Mouse (Mus musculus) cerebellum, adult 11 months (tissue): Measurements from ENCODE around the gene Dapp1.
A peak's percentile ranks its signal among the peaks of the same experiment; 100 is the strongest.
"Not testable (repeated sequence)": the region's sequence is repeated elsewhere in the genome, so short reads cannot be mapped to it uniquely, and the experiment has no call there.

ENCODE experiments used
- DNase-seq: peaks from one replicate; pipeline ENCODE4 v3.0.0; 2022

The Dapp1 gene

DNA sequence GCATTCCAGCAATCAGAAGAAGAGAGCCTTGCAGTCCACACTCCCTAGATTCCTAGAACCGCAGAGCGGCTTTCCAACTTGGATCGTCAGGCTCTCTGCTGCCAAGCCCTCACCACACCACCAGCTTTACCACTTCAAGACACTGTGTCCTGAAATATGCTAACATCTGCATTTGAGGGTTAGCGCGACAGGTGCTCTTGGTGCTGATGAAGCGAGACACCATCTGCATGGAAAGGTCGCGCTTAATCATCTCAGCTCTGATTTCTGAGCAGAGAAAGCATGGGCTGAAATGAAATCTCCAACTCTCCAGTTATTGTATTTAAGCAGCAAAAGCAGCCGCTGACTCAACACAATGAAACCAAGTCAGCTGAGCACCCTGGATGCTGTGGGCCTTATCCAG is 8.1 kb upstream of the Dapp1 start:
- DNase-seq, result no peak

- DNase-seq, result no peak
These were observed 637 bp downstream of the Dapp1 start for GRCm38 (mm10) chr3:137980435-137981381.

- no peak for DNase-seq
These were observed 3.1 kb downstream of the Dapp1 start for GRCm38 (mm10) chr3:137978233-137978632.

DNA sequence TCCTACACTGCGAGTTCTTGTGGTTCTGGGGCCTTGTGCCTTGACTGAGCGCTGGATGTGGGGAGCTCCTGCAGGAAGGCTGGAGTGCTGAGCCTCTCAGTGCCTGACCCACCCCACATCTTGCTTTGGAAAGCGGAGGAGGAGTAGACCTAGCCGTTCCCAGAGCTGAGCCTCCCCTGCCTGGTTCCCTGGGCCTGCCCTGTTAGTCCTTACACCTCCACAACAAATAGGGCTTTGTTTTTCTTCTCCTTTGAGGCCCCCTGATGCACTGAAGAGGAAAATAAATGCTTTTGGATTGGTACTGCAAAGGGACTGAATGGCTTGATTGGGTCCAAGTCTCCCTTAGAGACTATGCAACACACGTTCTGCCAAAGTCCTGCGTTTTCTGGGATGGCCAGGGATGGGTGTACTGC is 3.7 kb downstream of the Dapp1 start:
- DNase-seq, result no peak

DNA sequence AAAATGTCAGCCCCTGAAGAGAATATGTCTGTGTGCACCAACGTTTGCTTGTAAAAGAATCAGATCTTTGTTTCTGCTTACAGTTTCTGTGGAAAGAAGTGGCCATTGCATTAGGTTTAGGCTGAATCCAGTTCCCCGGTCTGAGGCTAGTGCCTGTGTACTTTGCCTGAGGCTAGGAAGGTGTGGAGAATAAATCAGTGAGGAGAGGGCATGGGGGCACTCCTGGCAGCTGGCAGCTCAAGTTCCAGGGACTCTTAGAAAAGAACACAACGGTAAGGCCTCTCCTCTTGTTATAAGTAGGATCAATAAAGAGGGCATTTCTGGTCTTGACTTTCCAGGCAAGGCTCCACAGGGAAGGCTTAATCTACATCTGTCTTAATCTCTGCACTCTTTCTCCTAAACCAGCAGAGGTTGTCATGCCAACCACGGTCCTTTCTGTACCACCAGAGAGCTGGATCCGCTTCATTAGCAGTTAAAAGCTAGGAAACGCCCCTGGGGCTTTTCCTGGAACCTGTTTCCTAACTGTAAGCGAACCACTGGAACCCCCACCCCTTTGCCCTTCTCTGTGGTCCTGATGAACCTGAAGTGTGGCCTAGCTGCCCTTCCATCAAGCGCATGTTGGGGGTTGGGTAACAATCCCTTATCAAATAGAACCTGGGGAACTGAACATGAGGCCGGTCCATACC is 4.3 kb downstream of the Dapp1 start:
- DNase-seq, result no peak

- DNase-seq, result no peak
These were observed 5.4 kb downstream of the Dapp1 start for GRCm38 (mm10) chr3:137975856-137976423.

DNA sequence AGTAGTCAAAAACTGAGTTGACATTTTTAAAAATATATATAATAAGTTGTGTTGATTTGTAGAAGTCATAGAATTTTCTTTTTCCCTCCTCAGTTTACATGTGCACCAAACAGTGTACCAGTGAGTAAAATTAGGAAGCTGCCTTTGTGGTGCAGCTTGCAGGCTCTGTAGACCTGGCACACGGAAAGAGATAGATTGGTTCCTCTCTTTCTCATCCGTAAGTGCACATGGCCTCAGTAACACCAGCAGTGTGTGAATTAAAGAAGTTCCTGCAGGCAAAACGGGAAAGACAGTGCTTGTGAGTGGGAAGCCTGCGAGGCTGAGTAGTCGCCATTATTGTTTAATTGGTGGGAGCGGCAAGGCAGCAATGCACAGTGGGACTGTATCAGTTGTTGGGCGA is 5.9 kb downstream of the Dapp1 start:
- DNase-seq, result no peak

DNA sequence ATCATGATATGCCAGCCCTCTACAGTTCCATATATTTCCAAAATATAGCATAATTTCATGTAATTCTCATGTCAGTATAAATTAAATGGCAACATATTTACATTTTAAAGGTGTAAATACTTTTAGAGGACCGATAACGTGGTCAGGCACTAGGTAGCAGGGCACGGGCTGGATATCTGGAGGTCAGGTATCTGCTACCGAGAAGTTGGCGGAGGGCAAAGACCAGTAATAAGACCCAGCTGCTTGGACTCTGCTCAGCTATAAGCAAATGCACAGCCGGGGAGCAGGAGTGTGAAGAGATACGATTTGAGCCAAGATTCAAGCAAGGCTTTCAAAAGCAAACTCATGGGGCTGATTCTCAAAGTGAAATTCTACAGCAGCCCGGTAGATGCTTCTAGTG is 7.0 kb downstream of the Dapp1 start:
- no peak for DNase-seq

DNA sequence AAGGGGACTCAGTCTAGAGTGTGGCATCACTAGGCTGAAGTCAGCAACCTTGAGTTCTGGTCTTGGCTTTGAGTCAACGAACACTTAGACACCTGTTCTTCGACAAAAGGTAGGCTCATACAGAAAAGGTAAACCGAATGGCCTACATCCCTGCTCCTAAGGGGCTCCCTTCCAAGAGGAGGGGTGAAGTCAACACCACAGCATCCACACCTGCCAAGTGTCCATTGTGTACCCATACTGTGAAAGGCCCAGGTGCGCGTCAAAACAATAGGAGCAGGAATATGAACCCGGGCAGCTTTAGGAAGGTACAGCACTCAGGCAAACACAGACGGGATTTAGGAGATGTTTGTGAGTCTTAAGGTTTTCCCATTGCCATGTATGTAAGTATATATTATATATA is 8.4 kb downstream of the Dapp1 start:
- DNase-seq, result no peak

DNA sequence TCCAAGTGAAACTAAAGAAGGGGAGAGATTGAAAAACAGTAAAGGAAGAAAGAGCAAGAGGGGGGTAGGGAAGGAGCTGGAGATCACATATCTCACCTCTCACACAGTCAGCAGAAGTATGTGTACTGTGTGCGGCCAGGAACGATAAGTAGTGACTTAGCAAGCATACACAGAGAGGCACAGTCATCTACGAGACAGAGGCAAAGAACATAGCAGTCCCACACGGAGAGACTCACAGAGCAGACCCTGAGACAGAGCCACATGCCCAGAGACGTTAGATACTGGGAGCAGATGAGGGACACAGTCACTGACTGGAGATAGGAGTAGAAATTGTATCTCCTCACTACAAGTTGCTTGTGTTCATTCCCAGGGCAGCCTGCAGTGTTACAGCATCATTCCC is 9.1 kb downstream of the Dapp1 start:
- no peak for DNase-seq

DNA sequence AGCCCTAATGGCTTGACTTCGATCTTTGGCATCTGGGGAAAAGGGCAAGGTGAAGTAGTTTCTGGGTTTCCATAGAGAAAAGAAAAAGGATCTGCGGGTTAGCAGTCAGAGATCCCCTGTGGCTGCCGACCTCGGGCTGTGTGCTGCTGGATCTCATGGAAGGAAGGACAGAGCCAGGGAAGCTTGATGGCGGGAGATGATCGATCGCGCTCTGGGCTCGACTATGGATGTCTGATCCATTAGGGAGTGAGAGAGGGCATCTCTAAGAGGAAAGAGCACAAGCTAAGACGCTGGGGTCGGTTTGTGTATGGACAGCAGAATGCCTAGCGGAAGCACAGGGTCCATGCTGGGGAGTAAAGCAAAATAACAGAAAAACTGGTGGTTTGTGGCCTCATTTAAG is 11.4 kb downstream of the Dapp1 start:
- DNase-seq, result no peak

DNA sequence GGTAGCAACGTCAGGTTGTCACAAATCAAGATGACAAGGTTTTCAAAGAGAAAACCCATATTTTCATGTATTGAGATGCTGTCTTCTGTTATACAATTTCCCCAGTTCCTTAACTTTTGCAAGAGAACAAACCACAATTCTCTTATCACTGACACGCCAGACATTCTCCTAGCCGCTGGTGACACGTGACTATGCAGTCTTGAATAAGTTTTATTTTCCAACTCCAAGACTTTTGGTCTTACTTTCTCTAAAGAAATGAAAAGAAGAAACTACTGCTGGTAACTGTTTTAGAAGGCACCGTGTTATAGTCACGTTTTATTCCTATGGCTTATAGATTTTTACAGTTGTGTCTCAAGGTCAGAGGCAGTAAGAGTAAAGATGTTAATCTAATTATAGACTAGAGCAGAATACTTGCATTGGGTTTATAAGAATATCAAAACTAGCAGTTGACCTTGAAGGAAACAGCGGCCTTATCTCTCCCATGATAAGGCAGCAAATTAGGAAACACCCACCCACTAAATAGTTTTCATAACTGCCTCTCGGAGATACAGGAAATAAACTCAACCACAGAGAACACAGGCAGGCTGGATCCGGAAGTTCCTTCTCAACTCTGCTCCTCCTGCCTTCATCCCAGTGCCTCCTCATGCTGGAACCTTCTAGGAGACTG is 12.4 kb downstream of the Dapp1 start:
- no peak for DNase-seq

- no peak for DNase-seq
These were observed 13.1 kb downstream of the Dapp1 start for GRCm38 (mm10) chr3:137968105-137968819.

GRCm38 (mm10) chr3:137964014-137964413 is 17.3 kb downstream of the Dapp1 start:
- DNase-seq, result not testable (repeated sequence)

DNA sequence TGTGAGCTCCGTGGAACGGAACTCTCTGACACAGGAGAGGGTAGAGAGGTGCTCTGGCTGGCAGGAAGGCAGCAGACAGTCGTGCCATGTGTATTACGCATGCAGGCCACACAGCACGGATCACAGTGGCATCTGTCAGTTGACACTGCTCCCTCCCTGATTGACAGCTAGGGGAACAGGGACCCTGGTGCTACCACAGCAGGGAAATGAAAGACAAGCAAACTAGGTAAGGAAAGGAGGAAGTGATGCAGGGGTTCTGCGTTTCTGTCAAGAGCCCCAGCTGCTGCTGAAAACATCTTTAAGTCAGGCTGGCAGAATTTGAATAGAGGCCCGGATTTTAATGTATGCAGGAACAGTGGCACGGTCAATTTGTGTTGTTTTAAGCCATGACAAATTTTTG is 17.8 kb downstream of the Dapp1 start:
- no peak for DNase-seq

DNA sequence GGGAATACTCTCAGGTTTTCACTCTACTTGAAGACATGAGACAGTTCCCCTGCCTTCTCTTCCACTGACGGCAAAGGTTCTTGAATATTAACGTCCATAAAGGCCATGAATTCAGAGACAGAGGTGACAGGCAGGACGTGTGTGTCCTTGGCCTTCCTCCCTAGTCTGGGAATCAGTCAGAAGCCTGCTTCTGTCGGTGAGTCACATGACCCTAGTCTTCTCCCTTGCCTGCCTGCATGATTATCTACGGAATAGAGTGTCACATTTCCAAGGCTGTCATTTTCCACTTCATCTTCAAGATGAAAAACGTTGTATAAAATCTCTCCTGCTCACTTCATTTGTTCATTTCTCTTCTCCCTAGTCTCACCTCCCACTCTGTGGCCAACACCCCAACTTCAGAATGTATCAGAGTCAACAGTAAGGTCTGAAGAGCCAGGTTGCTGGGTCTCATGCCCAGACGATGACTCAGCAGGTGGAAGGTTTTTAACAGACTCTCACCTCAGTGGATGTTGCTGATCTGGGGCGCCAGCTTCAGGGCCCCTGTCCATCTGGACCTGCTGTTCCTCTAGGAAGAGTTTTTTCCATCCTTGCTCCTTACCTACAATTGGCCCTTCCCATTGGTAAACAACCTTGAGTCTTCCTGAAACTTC is 19.5 kb downstream of the Dapp1 start:
- DNase-seq, result peak; percentile 38

GRCm38 (mm10) chr3:137959456-137959855 is 21.9 kb downstream of the Dapp1 start:
- no peak for DNase-seq

DNA sequence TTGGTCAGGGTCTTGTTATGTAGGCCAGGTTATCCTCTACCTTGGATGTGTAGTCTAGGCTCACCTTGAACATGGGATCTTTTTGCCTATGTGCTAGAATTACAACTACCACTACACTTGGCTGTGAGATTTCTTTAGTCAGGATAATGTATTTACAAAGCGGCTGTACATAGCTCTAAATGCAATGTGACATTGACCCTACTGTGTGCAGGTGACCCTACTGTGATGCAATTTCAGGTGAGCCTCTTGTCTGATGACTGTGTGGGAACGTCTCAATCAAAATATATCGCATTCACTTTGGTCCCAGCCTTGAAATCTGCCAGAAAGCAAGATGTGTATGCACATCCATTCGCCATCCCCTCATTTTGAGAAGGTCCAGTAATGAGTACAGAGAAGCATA is 23.0 kb downstream of the Dapp1 start:
- DNase-seq, result no peak

DNA sequence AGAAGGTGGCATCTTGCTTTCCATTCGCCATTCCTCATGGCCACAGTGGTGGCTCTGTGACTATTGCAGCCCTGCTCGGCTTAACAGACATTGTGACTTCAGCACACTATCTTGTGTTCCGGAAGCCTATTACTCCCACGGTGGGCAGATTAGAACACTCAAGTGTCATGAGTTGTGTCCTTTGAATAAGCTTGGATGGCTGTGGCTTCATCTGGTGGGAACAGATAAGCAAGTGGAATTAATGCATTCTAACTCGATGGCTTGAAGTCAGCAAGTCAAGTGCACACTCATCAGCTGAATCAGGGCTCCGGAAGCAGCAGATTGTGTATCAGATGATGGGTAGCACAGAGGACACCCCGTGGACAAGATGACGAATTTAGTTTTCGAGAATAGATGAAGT is 23.5 kb downstream of the Dapp1 start:
- DNase-seq, result no peak

DNA sequence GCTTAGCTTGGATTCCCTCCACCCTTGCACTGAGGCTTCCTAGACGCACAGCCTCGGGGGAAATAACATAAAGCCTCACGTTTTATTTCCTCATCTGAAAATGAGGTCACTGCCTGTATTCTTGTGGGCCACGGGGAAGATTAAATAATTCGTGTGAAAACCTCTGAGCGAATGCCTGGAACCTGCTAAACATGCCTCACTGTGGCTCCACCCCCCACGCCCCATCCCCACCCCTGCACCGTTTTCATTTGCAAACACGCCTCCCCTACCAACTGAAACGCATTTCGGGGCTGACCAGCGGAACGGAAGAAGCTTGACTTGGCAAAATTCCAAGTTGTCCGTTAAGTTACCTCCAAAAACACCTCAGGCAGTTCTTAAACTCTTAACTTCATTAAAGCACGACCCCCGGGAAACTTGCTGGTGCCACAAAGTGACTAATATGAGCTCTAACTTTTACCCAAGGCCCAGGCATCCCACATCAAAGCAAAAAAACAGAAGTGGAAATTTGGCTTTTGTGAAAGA is 25.7 kb downstream of the Dapp1 start:
- DNase-seq, result no peak

DNA sequence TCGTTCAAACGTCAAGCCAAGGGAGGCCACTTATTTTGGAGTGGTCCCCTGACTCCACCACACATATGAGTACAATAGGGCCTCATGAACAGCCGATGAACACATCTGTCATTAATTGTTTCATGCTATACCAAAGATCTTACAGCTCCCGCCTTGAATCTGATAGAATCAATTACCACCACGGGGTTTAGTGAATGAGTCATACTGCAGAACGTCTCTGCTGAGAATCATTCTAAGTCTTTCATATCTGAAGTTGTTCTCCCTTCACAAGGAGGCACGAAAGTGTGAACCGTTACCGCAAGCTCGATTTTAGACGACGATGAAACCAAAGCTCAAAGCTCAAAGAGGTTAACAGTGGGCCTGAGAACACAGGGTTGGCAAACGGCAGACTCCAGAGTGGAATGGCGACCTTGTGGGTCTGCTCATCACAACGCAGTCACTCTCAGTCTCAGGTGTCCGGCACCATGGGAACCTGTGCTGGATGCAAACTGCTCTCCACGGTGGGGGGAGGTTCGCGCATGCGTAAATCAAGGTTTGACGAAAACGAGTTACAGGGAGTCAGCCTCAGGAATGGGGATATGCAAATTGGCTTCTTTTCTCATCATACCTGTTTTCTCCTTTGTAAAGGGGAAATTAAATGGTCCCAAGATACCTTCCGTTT is 27.0 kb downstream of the Dapp1 start:
- DNase-seq, result no peak
